Mouse (Mus musculus): ENCODE measurements at regions not wholly inside any gene's neighbourhood (a gene's known extent, or its start where the extent isn't known, plus 50 kb on each side); places are given as distances from the start of the nearest gene placed in this dataset.

DNA sequence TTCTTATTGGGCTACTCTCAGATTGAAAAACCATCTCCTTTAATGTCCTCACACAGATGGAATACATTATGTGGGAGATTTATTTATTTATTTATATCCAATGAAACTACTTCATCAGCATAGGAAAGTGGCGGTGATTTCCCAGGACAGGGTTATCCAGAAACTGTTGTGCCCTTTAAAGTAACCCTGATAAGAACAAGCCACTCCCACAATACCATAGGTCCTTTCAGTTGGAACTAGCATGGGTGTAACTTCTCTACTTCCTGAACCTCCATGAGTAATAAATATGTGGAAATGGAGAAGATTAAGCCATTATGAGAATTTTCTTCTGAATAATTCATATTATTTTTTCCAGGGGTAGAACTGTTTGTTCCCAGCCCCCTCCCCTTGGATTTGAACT lies 52.7 kb upstream of the Jag1 start:
- no peak overlapping the region for H3K4me2 ChIP-seq (ENCODE audit: low read depth)
- no peaks in the 10 kb centered on the region for H3K36me3 ChIP-seq (ENCODE audit: control insufficient read depth, insufficient read depth)
- H3K27me3 ChIP-seq (ENCODE audit: control insufficient read depth, insufficient read depth, insufficient read length): no peaks in the 10 kb centered on the region
- TF ChIP-seq MYOG (IDR thresholded peaks at IDR 0.05; ENCODE audit: control insufficient read depth in 1 of 3, insufficient read depth in 1 of 3, insufficient read length in 2 of 3, low read depth in 2 of 3): no peak
- TF ChIP-seq MAX (IDR thresholded peaks at IDR 0.05; ENCODE audit: low read depth): no peak
- TF ChIP-seq TCF12 (IDR thresholded peaks at IDR 0.05; ENCODE audit: insufficient read depth, poor library complexity, severe bottlenecking): no peak
- no peak for TF ChIP-seq USF1 (IDR thresholded peaks at IDR 0.05; ENCODE audit: low read depth)
- TF ChIP-seq MYOD1 (IDR thresholded peaks at IDR 0.05; ENCODE audit: control insufficient read depth in 1 of 3, insufficient read length in 2 of 3, low read depth in 2 of 3): no peak
- no peak for TF ChIP-seq SRF (IDR thresholded peaks at IDR 0.05; ENCODE audit: control insufficient read depth, insufficient read length, low read depth)
- no peak overlapping the region for H3K4me3 ChIP-seq
- H3K79me2 ChIP-seq (ENCODE audit: control insufficient read depth, insufficient read depth): no peaks in the 10 kb centered on the region
- no peak overlapping the region for H3ac ChIP-seq (ENCODE audit: control insufficient read depth, insufficient read length)

DNA sequence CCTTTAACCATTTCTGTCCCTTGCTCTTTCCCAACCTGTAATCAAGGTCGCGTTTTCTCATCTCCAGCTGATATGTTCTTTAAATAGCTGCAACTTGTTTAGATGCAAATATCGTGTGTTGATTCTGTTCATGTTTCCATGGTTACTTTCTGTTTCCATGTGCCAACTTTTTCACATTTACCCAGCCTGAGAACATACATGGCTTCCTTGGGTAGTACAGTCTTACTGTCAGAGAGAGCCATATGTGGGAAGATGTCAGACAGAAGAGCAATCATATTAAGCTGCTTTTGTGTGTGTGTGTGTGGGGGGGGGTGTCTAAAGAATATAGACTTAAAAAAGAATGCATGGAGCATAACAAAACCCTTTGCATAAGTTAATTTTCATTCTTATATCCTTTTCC lies 52.2 kb upstream of the Jag1 start:
- no peak overlapping the region for H3ac ChIP-seq (ENCODE audit: control insufficient read depth, insufficient read length)
- no peak overlapping the region for H3K4me2 ChIP-seq (ENCODE audit: low read depth)
- H3K27me3 ChIP-seq (ENCODE audit: control insufficient read depth, insufficient read depth, insufficient read length): no peaks in the 10 kb centered on the region
- H3K4me3 ChIP-seq: no peak overlapping the region
- H3K79me2 ChIP-seq (ENCODE audit: control insufficient read depth, insufficient read depth): no peaks in the 10 kb centered on the region
- no peak for TF ChIP-seq TCF12 (IDR thresholded peaks at IDR 0.05; ENCODE audit: insufficient read depth, poor library complexity, severe bottlenecking)
- no peaks in the 10 kb centered on the region for H3K36me3 ChIP-seq (ENCODE audit: control insufficient read depth, insufficient read depth)
